Mouse (Mus musculus) forebrain, embryonic 11.5 days (tissue): ENCODE measurements around the gene Serpinb8. TPM values are rescaled to one million over a fixed set of nuclear protein-coding genes. Genes with fewer than 3 reads are reported as not detected.

Experiments used
- ATAC-seq: fragments of 200-750 bp; cut with Nextera tagmentation; replicated peaks from 2 replicates; pipeline ENCODE4 v1.8.0; 2017; ENCODE audit warnings: moderate TSS enrichment; ENCODE audit not compliant: low FRiP score
- DNase-seq: peaks from one replicate; pipeline ENCODE4 v3.0.0-alpha.2; 2017; ENCODE audit warnings: low spot score
- H3K27ac ChIP-seq: fragments of 300-500 bp; sonication (generic); 2 replicates; pipeline ENCODE4 v1.5.1; 2014; ENCODE audit warnings: low read depth, low read length
- H3K27me3 ChIP-seq: fragments of 300-500 bp; sonication (generic); 2 replicates; pipeline ENCODE4 v1.6.1; 2014; ENCODE audit warnings: mild to moderate bottlenecking, low read length, mixed read lengths; ENCODE audit not compliant: control insufficient read depth, insufficient read depth
- H3K36me3 ChIP-seq: fragments of 300-500 bp; sonication (generic); 2 replicates; pipeline ENCODE4 v1.6.1; 2014; ENCODE audit warnings: mild to moderate bottlenecking, low read length, moderate library complexity, mixed read lengths; ENCODE audit not compliant: control insufficient read depth, insufficient read depth
- H3K4me1 ChIP-seq: fragments of 300-500 bp; sonication (generic); replicated peaks from 2 replicates; pipeline ENCODE4 v1.6.1; 2014; ENCODE audit warnings: low read length, mixed read lengths; ENCODE audit not compliant: control insufficient read depth, insufficient read depth
- H3K4me2 ChIP-seq: fragments of 300-500 bp; sonication (generic); 2 replicates; pipeline ENCODE4 v1.6.1; 2014; ENCODE audit warnings: low read depth, mild to moderate bottlenecking, low read length, moderate library complexity, mixed read lengths; ENCODE audit not compliant: severe bottlenecking
- H3K4me3 ChIP-seq: fragments of 300-500 bp; sonication (generic); 2 replicates; pipeline ENCODE4 v1.5.1; 2014; ENCODE audit warnings: low read depth, low read length
- H3K9ac ChIP-seq: fragments of 300-500 bp; sonication (generic); 2 replicates; pipeline ENCODE4 v1.6.1; 2014; ENCODE audit warnings: low read length
- H3K9me3 ChIP-seq: fragments of 300-500 bp; sonication (generic); 2 replicates; pipeline ENCODE4 v1.6.1; 2016; ENCODE audit warnings: low read length, mixed read lengths; ENCODE audit not compliant: control insufficient read depth
- WGBS: fragments of 180-500 bp; shearing (Covaris S2); extraction: QIAGEN DNeasy Blood & Tissue Kit; methylation state at CpG from one replicate; pipeline ENCODE4 v1.1.7; 2014; 5-methylcytosine and 5-hydroxymethylcytosine counted together
- polyA plus RNA-seq: library from polyadenylated mRNA; unstranded; fragments of >200 nt; fragmentation: Nextera tagmentation; extraction: Ambion mirVana; gene quantifications from 2 replicates; pipeline ENCODE4 v1.2.1, GENCODE M21; 2014

The Serpinb8 gene
- polyA plus RNA-seq, 1 experiment from 2014 or later: 0.07 TPM

GRCm38 (mm10) chr1:107614087-107614486, 24.3 kb downstream of the Serpinb8 start:
- no peak overlapping the region for H3K4me2 ChIP-seq
- no peak overlapping the region for H3K4me3 ChIP-seq
- ATAC-seq: no peak
- H3K27me3 ChIP-seq: no peaks in the 10 kb centered on the region
- H3K27ac ChIP-seq: no peak overlapping the region
- no peak overlapping the region for H3K9ac ChIP-seq
- H3K9me3 ChIP-seq: no peaks in the 10 kb centered on the region
- DNase-seq: no peak
- H3K36me3 ChIP-seq: no peaks in the 10 kb centered on the region
- H3K4me1 ChIP-seq: no peaks in the 10 kb centered on the region
- WGBS: 87% methylated on average over 2 of the region's 2 CpGs

GRCm38 (mm10) chr1:107622017-107622416, 32.2 kb downstream of the Serpinb8 start:
- no peaks in the 10 kb centered on the region for H3K4me1 ChIP-seq
- H3K9me3 ChIP-seq: no peaks in the 10 kb centered on the region
- no peaks in the 10 kb centered on the region for H3K27me3 ChIP-seq
- H3K36me3 ChIP-seq: no peaks in the 10 kb centered on the region
- 57% methylated on average over 4 of the region's 4 CpGs for WGBS
- H3K27ac ChIP-seq: no peak overlapping the region
- H3K4me2 ChIP-seq: no peak overlapping the region
- H3K9ac ChIP-seq: no peak overlapping the region
- ATAC-seq: no peak
- no peak overlapping the region for H3K4me3 ChIP-seq
- DNase-seq: no peak

GRCm38 (mm10) chr1:107635936-107636335, 46.1 kb downstream of the Serpinb8 start:
- 41% methylated on average over 4 of the region's 4 CpGs for WGBS
- ATAC-seq: peak; percentile 56; the same call in 1 of the 2 replicates

GRCm38 (mm10) chr1:107638056-107638455, 48.2 kb downstream of the Serpinb8 start:
- no peaks in the 10 kb centered on the region for H3K9me3 ChIP-seq
- H3K27ac ChIP-seq: no peak overlapping the region
- H3K27me3 ChIP-seq: no peaks in the 10 kb centered on the region
- DNase-seq (no peak), ATAC-seq (no peak)
- WGBS: 76% methylated on average over 1 of the region's 1 CpGs
- no peak overlapping the region for H3K4me2 ChIP-seq
- H3K4me3 ChIP-seq: no peak overlapping the region
- no peaks in the 10 kb centered on the region for H3K4me1 ChIP-seq
- no peak overlapping the region for H3K9ac ChIP-seq
- H3K36me3 ChIP-seq: no peaks in the 10 kb centered on the region

More at GRCm38 (mm10) chr1:107635936-107636335, 46.1 kb downstream of the Serpinb8 start:
- Histone ChIP-seq H3K9ac (no peak overlapping the region), H3K4me2 (no peak overlapping the region), H3K4me1 (no peaks in the 10 kb centered on the region), H3K4me3 (no peak overlapping the region), H3K27me3 (no peaks in the 10 kb centered on the region), H3K36me3 (no peaks in the 10 kb centered on the region), H3K27ac (no peak overlapping the region), H3K9me3 (no peaks in the 10 kb centered on the region)
- no peak for DNase-seq

- Histone ChIP-seq H3K36me3 (no peaks in the 10 kb centered on the region), H3K9me3 (no peaks in the 10 kb centered on the region), H3K4me1 (no peaks in the 10 kb centered on the region), H3K27ac (no peak overlapping the region), H3K27me3 (no peaks in the 10 kb centered on the region), H3K4me2 (no peak overlapping the region), H3K9ac (no peak overlapping the region), H3K4me3 (no peak overlapping the region)
- WGBS: 80% methylated on average over 3 of the region's 3 CpGs
- ATAC-seq (no peak), DNase-seq (no peak)
Measured at GRCm38 (mm10) chr1:107638459-107638858, 48.7 kb downstream of the Serpinb8 start.

GRCm38 (mm10) chr1:107642457-107643118, 52.8 kb downstream of the Serpinb8 start:
- no peaks in the 10 kb centered on the region for H3K9me3 ChIP-seq
- no peak overlapping the region for H3K9ac ChIP-seq
- H3K4me3 ChIP-seq: no peak overlapping the region
- H3K27ac ChIP-seq: no peak overlapping the region
- H3K4me1 ChIP-seq: no peaks in the 10 kb centered on the region
- WGBS: 67% methylated on average over 2 of the region's 2 CpGs
- no peak overlapping the region for H3K4me2 ChIP-seq
- H3K27me3 ChIP-seq: no peaks in the 10 kb centered on the region
- no peaks in the 10 kb centered on the region for H3K36me3 ChIP-seq
- ATAC-seq: no peak
- no peak for DNase-seq

- no peak overlapping the region for H3K27ac ChIP-seq
- 85% methylated on average over 6 of the region's 6 CpGs for WGBS
- no peaks in the 10 kb centered on the region for H3K27me3 ChIP-seq
- no peak for ATAC-seq
- no peak overlapping the region for H3K4me2 ChIP-seq
- no peaks in the 10 kb centered on the region for H3K9me3 ChIP-seq
- H3K36me3 ChIP-seq: no peaks in the 10 kb centered on the region
- no peak for DNase-seq
- no peaks in the 10 kb centered on the region for H3K4me1 ChIP-seq
- no peak overlapping the region for H3K9ac ChIP-seq
- no peak overlapping the region for H3K4me3 ChIP-seq
Measured at GRCm38 (mm10) chr1:107645086-107645485, 55.3 kb downstream of the Serpinb8 start.

- no peaks in the 10 kb centered on the region for H3K36me3 ChIP-seq
- H3K9me3 ChIP-seq: no peaks in the 10 kb centered on the region
- H3K27me3 ChIP-seq: no peaks in the 10 kb centered on the region
- no peak for DNase-seq
- no peak overlapping the region for H3K4me2 ChIP-seq
- WGBS: 84% methylated on average over 2 of the region's 2 CpGs
- no peak for ATAC-seq
- no peaks in the 10 kb centered on the region for H3K4me1 ChIP-seq
- H3K4me3 ChIP-seq: no peak overlapping the region
- no peak overlapping the region for H3K9ac ChIP-seq
- H3K27ac ChIP-seq: no peak overlapping the region
Measured at GRCm38 (mm10) chr1:107657689-107658088, 67.9 kb downstream of the Serpinb8 start.
